Mouse (Mus musculus) forebrain, postnatal 0 days (tissue): ENCODE measurements around the gene Creld2. TPM values are rescaled to one million over a fixed set of nuclear protein-coding genes. Genes with fewer than 3 reads are reported as not detected.
A peak's percentile ranks its signal among the peaks of the same experiment; 100 is the strongest.

Source experiments
- ATAC-seq: fragments of 200-750 bp; cut with Nextera tagmentation; 2 replicates; pipeline ENCODE4 v1.8.0; 2017; ENCODE audit warnings: mild to moderate bottlenecking, moderate library complexity
- DNase-seq: peaks from one replicate; pipeline ENCODE4 v3.0.0-alpha.2; 2015
- H3K27ac ChIP-seq: fragments of 300-500 bp; sonication (generic); 2 replicates; pipeline ENCODE4 v1.5.1; 2014; ENCODE audit warnings: low read depth, mild to moderate bottlenecking, antibody characterized with exemption, low read length, moderate library complexity, mixed read lengths
- H3K27me3 ChIP-seq: fragments of 300-500 bp; sonication (generic); 2 replicates; pipeline ENCODE4 v1.6.1; 2014; ENCODE audit warnings: mild to moderate bottlenecking, low read length, mixed read lengths; ENCODE audit not compliant: insufficient read depth
- H3K36me3 ChIP-seq: fragments of 300-500 bp; sonication (generic); 2 replicates; pipeline ENCODE4 v1.6.1; 2014; ENCODE audit warnings: mild to moderate bottlenecking, moderate library complexity; ENCODE audit not compliant: insufficient read depth
- H3K4me1 ChIP-seq: fragments of 300-500 bp; sonication (generic); 2 replicates; pipeline ENCODE4 v1.6.1; 2014; ENCODE audit warnings: antibody characterized with exemption; ENCODE audit not compliant: insufficient read depth
- H3K4me2 ChIP-seq: fragments of 300-500 bp; sonication (generic); 2 replicates; pipeline ENCODE4 v1.6.1; 2014; ENCODE audit warnings: low read depth, mild to moderate bottlenecking, moderate library complexity
- H3K4me3 ChIP-seq: fragments of 300-500 bp; sonication (generic); 2 replicates; pipeline ENCODE4 v1.5.1; 2014; ENCODE audit warnings: low read depth, low read length, mixed read lengths
- H3K9ac ChIP-seq: fragments of 300-500 bp; sonication (generic); 2 replicates; pipeline ENCODE4 v1.6.1; 2014; ENCODE audit warnings: mild to moderate bottlenecking
- H3K9me3 ChIP-seq: fragments of 300-500 bp; sonication (generic); 2 replicates; pipeline ENCODE4 v1.6.1; 2016; ENCODE audit warnings: low read length
- CTCF ChIP-seq: sonication (generic); IDR thresholded peaks from 2 replicates; pipeline ENCODE4 v1.5.1; 2016; ENCODE audit warnings: antibody characterized with exemption, control low read depth, low read depth
- whole genome bisulfite sequencing: fragments of 180-500 bp; shearing (Covaris S2); extraction: QIAGEN DNeasy Blood & Tissue Kit; methylation state at CpG from one replicate; pipeline ENCODE4 v1.1.7; 2014; 5-methylcytosine and 5-hydroxymethylcytosine counted together
- polyA plus RNA-seq: library from polyadenylated mRNA; unstranded; fragments of >200 nt; fragmentation: Nextera tagmentation; extraction: Ambion mirVana; gene quantifications from 2 replicates; pipeline ENCODE4 v1.2.1, GENCODE M21; 2015
- total RNA-seq: library from RNA; depleted of rRNA; stranded (reverse); fragments of >200 nt; gene quantifications from 2 replicates; pipeline ENCODE4 v1.2.3, GENCODE M21; 2014

Gene Creld2
- total and polyA plus RNA-seq, 2 experiments from 2014 or later, result 31.6 to 40.2 TPM

GRCm38 (mm10) chr15:88844966-88845365, 25.5 kb downstream of the Creld2 start:
- Histone ChIP-seq H3K9me3 (no peaks in the 10 kb centered on the region), H3K4me1 (no peaks in the 10 kb centered on the region), H3K27ac (no peak overlapping the region), H3K4me3 (no peak overlapping the region), H3K27me3 (no peaks in the 10 kb centered on the region), H3K9ac (no peak overlapping the region), H3K4me2 (no peak overlapping the region), H3K36me3 (no peaks in the 10 kb centered on the region)
- TF ChIP-seq CTCF, result no peak
- ATAC-seq (no peak), DNase-seq (no peak)
- WGBS, result 97% methylated on average over 7 of the region's 7 CpGs

- Histone ChIP-seq H3K9ac (no peak overlapping the region), H3K4me1 (no peaks in the 10 kb centered on the region), H3K4me2 (no peak overlapping the region), H3K9me3 (no peaks in the 10 kb centered on the region), H3K27ac (no peak overlapping the region), H3K36me3 (no peaks in the 10 kb centered on the region), H3K27me3 (no peaks in the 10 kb centered on the region), H3K4me3 (no peak overlapping the region)
- ATAC-seq (no peak), DNase-seq (no peak)
- 92% methylated on average over 1 of the region's 1 CpGs for WGBS
- no peak for TF ChIP-seq CTCF
Measured at GRCm38 (mm10) chr15:88848661-88849060, 29.2 kb downstream of the Creld2 start.

- DNase-seq (no peak), ATAC-seq (no peak)
- Histone ChIP-seq H3K9me3 (no peaks in the 10 kb centered on the region), H3K4me3 (no peak overlapping the region), H3K27ac (no peak overlapping the region), H3K9ac (no peak overlapping the region), H3K4me1 (no peaks in the 10 kb centered on the region), H3K36me3 (no peaks in the 10 kb centered on the region), H3K4me2 (no peak overlapping the region), H3K27me3 (no peaks in the 10 kb centered on the region)
- 92% methylated on average over 2 of the region's 2 CpGs for WGBS
- TF ChIP-seq CTCF, result no peak
Measured at GRCm38 (mm10) chr15:88849621-88850020, 30.2 kb downstream of the Creld2 start.

- WGBS, result 54% methylated on average over 10 of the region's 10 CpGs
- H3K4me2 ChIP-seq, result no peak overlapping the region
- H3K27me3 ChIP-seq, result no peaks in the 10 kb centered on the region
- no peak overlapping the region for H3K9ac ChIP-seq
- DNase-seq, result peak; percentile 29
- H3K4me3 ChIP-seq, result no peak overlapping the region
- ATAC-seq, result peak; percentile 83
- H3K4me1 ChIP-seq, result no peaks in the 10 kb centered on the region
- H3K36me3 ChIP-seq, result no peaks in the 10 kb centered on the region
- no peaks in the 10 kb centered on the region for H3K9me3 ChIP-seq
- H3K27ac ChIP-seq, result no peak overlapping the region
- TF ChIP-seq CTCF, result no peak
Measured at GRCm38 (mm10) chr15:88850146-88850826, 30.8 kb downstream of the Creld2 start.

- ATAC-seq (no peak), DNase-seq (no peak)
- no peak overlapping the region for H3K4me3 ChIP-seq
- no peaks in the 10 kb centered on the region for H3K27me3 ChIP-seq
- no peaks in the 10 kb centered on the region for H3K36me3 ChIP-seq
- H3K9ac ChIP-seq, result no peak overlapping the region
- no peak for TF ChIP-seq CTCF
- H3K27ac ChIP-seq, result no peak overlapping the region
- 53% methylated on average over 3 of the region's 3 CpGs for WGBS
- H3K4me1 ChIP-seq, result no peaks in the 10 kb centered on the region
- no peak overlapping the region for H3K4me2 ChIP-seq
- H3K9me3 ChIP-seq, result no peaks in the 10 kb centered on the region
Measured at GRCm38 (mm10) chr15:88851076-88851475, 31.6 kb downstream of the Creld2 start.

GRCm38 (mm10) chr15:88851507-88852149, 32.2 kb downstream of the Creld2 start:
- Histone ChIP-seq H3K36me3 (no peaks in the 10 kb centered on the region), H3K4me2 (no peak overlapping the region), H3K4me1 (no peaks in the 10 kb centered on the region), H3K4me3 (no peak overlapping the region), H3K9ac (no peak overlapping the region), H3K27ac (no peak overlapping the region), H3K9me3 (no peaks in the 10 kb centered on the region), H3K27me3 (no peaks in the 10 kb centered on the region)
- ATAC-seq (no peak), DNase-seq (no peak)
- 78% methylated on average over 10 of the region's 10 CpGs for WGBS
- no peak for TF ChIP-seq CTCF

- Histone ChIP-seq H3K4me2 (no peak overlapping the region), H3K4me1 (no peaks in the 10 kb centered on the region), H3K27ac (no peak overlapping the region), H3K9me3 (no peaks in the 10 kb centered on the region), H3K36me3 (no peaks in the 10 kb centered on the region), H3K9ac (no peak overlapping the region), H3K4me3 (no peak overlapping the region), H3K27me3 (no peaks in the 10 kb centered on the region)
- WGBS, result 89% methylated on average over 9 of the region's 9 CpGs
- DNase-seq, result no peak
- no peak for ATAC-seq
- no peak for TF ChIP-seq CTCF
Measured at GRCm38 (mm10) chr15:88853106-88853505, 33.7 kb downstream of the Creld2 start.
